In genomic region chr3:29081952-29082295, GRCm38 (mm10) we compare ENCODE assay signal across 8 mouse cellular contexts. TPM values are rescaled to one million over a fixed set of nuclear protein-coding genes. Genes with fewer than 3 reads are reported as not detected.
DNase-seq lines count a peak whose midpoint lies in the region; ATAC-seq lines count a peak whose summit lies in the region.

Egfem1 (plus strand) TSS chr3:29082023.

- peaks cover 7% of the 10 kb centered on the region for H3K4me1 ChIP-seq in kidney, embryonic 14.5 days (ENCODE audit: control insufficient read depth, insufficient read depth, low read length)
- peaks cover 4% of the 10 kb centered on the region for H3K4me1 ChIP-seq in embryonic facial prominence, embryonic 11.5 days (ENCODE audit: control insufficient read depth, insufficient read depth, low read length)
- H3K4me1 ChIP-seq in intestine, embryonic 14.5 days (replicated peaks; ENCODE audit: control insufficient read depth, insufficient read depth, low read length) = peaks cover 7% of the 10 kb centered on the region; the same call in 1 of the 2 replicates
- no peaks in the 10 kb centered on the region for H3K4me1 ChIP-seq in liver, embryonic 11.5 days (replicated peaks; ENCODE audit: control insufficient read depth, insufficient read depth, low read length)

- ATAC-seq in kidney, embryonic 14.5 days (ENCODE audit: low FRiP score, low TSS enrichment) = 0 out of 2 replicates have a peak, but pooled peaks have one; percentile 34
- ATAC-seq in embryonic facial prominence, embryonic 11.5 days (replicated peaks; ENCODE audit: insufficient number of reproducible peaks, low FRiP score, low TSS enrichment, low read depth) = peak; percentile 30; the same call in 1 of the 2 replicates
- ATAC-seq in intestine, embryonic 14.5 days (replicated peaks; ENCODE audit: low FRiP score, low TSS enrichment, low read depth) = no peak; the same call in 1 of the 2 replicates
- no peak for ATAC-seq in liver, embryonic 11.5 days (replicated peaks; ENCODE audit: low FRiP score)

- peak within 1 kb of the TSS; percentile 42 for H3K4me3 ChIP-seq in kidney, embryonic 14.5 days (ENCODE audit: low read length)
- peak within 1 kb of the TSS; percentile 50 for H3K4me3 ChIP-seq in embryonic facial prominence, embryonic 11.5 days (ENCODE audit: low read depth, low read length)
- H3K4me3 ChIP-seq in intestine, embryonic 14.5 days (ENCODE audit: low read depth, low read length) = peak within 1 kb of the TSS; percentile 38
- H3K4me3 ChIP-seq in liver, embryonic 11.5 days (ENCODE audit: low read depth, low read length) = peak within 1 kb of the TSS; percentile 37

- DNase-seq in kidney, postnatal 36 days = no peak
- DNase-seq in embryonic facial prominence, embryonic 11.5 days (ENCODE audit: low spot score) = peak; percentile 29
- peak; percentile 58 for DNase-seq in intestine, embryonic 14.5 days (ENCODE audit: low spot score)
- no peak for DNase-seq in liver, embryonic 11.5 days (ENCODE audit: low spot score)
- DNase-seq in thymus, postnatal 36 days = no peak
- DNase-seq in cerebellum, adult 9-10 months = no peak
- DNase-seq in spleen, adult 18-20 months = no peak

- no peak within 1 kb of the TSS for H3K9ac ChIP-seq in kidney, embryonic 14.5 days (ENCODE audit: low read depth, low read length)
- H3K9ac ChIP-seq in embryonic facial prominence, embryonic 11.5 days (replicated peaks; ENCODE audit: low read length) = peak within 1 kb of the TSS; percentile 44
- no peak within 1 kb of the TSS for H3K9ac ChIP-seq in intestine, embryonic 14.5 days (ENCODE audit: low read length)
- no peak within 1 kb of the TSS for H3K9ac ChIP-seq in liver, embryonic 11.5 days (ENCODE audit: low read depth, low read length)

- H3K4me2 ChIP-seq in kidney, embryonic 14.5 days (replicated peaks; ENCODE audit: low read depth, low read length) = peak within 1 kb of the TSS; percentile 57
- H3K4me2 ChIP-seq in embryonic facial prominence, embryonic 11.5 days (ENCODE audit: low read depth, low read length) = peak within 1 kb of the TSS; percentile 95
- peak within 1 kb of the TSS; percentile 77 for H3K4me2 ChIP-seq in intestine, embryonic 14.5 days (ENCODE audit: low read length)
- peak within 1 kb of the TSS; percentile 56 for H3K4me2 ChIP-seq in liver, embryonic 11.5 days

- H3K9me3 ChIP-seq in kidney, embryonic 14.5 days (ENCODE audit: control insufficient read depth, low read length) = no peaks in the 10 kb centered on the region
- no peaks in the 10 kb centered on the region for H3K9me3 ChIP-seq in embryonic facial prominence, embryonic 11.5 days (replicated peaks; ENCODE audit: control insufficient read depth, low read length)
- no peaks in the 10 kb centered on the region for H3K9me3 ChIP-seq in intestine, embryonic 14.5 days (ENCODE audit: control insufficient read depth, low read length)
- no peaks in the 10 kb centered on the region for H3K9me3 ChIP-seq in liver, embryonic 11.5 days (ENCODE audit: control insufficient read depth, low read length)

- 5% methylated on average over 12 of the region's 12 CpGs for WGBS in kidney, embryonic 14.5 days
- WGBS in embryonic facial prominence, embryonic 11.5 days = 7% methylated on average over 12 of the region's 12 CpGs
- WGBS in intestine, embryonic 14.5 days = 5% methylated on average over 12 of the region's 12 CpGs
- 11% methylated on average over 12 of the region's 12 CpGs for WGBS in liver, embryonic 11.5 days

- H3K27ac ChIP-seq in kidney, embryonic 14.5 days (ENCODE audit: low read depth, low read length) = no peak within 1 kb of the TSS
- H3K27ac ChIP-seq in embryonic facial prominence, embryonic 11.5 days (replicated peaks; ENCODE audit: low read depth, low read length) = no peak within 1 kb of the TSS
- no peak within 1 kb of the TSS for H3K27ac ChIP-seq in intestine, embryonic 14.5 days (ENCODE audit: low read depth)
- no peak within 1 kb of the TSS for H3K27ac ChIP-seq in liver, embryonic 11.5 days (ENCODE audit: low read depth, low read length)

- H3K36me3 ChIP-seq in kidney, embryonic 14.5 days (ENCODE audit: control insufficient read depth, insufficient read depth, low read length) = no peaks in the 10 kb centered on the region
- no peaks in the 10 kb centered on the region for H3K36me3 ChIP-seq in embryonic facial prominence, embryonic 11.5 days (replicated peaks; ENCODE audit: control insufficient read depth, insufficient read depth, low read depth, low read length)
- H3K36me3 ChIP-seq in intestine, embryonic 14.5 days (ENCODE audit: control insufficient read depth, insufficient read depth, low read length) = no peaks in the 10 kb centered on the region
- no peaks in the 10 kb centered on the region for H3K36me3 ChIP-seq in liver, embryonic 11.5 days (ENCODE audit: control insufficient read depth, insufficient read depth, low read length)

- H3K27me3 ChIP-seq in kidney, embryonic 14.5 days (ENCODE audit: control insufficient read depth, insufficient read depth, low read length) = peaks cover 38% of the 10 kb centered on the region
- peaks cover 26% of the 10 kb centered on the region for H3K27me3 ChIP-seq in embryonic facial prominence, embryonic 11.5 days (ENCODE audit: control insufficient read depth, insufficient read depth, low read length)
- peaks cover 61% of the 10 kb centered on the region for H3K27me3 ChIP-seq in intestine, embryonic 14.5 days (replicated peaks; ENCODE audit: control insufficient read depth, insufficient read depth, low read length)
- peaks cover 30% of the 10 kb centered on the region for H3K27me3 ChIP-seq in liver, embryonic 11.5 days (replicated peaks; ENCODE audit: control insufficient read depth, insufficient read depth, low read length)

RNA-seq across cellular contexts. Expression of gene Egfem1, which starts in this region (rescaled TPM):
- polyA plus RNA-seq in kidney, embryonic 14.5 days (2014; fragmentation: Nextera tagmentation; extraction: Ambion mirVana) = 0.50 and 1.1 TPM in 2 replicates
- 5.0 and 6.1 TPM in 2 replicates for polyA plus RNA-seq in embryonic facial prominence, embryonic 11.5 days (2014; fragmentation: Nextera tagmentation; extraction: Ambion mirVana)
- polyA plus RNA-seq in intestine, embryonic 14.5 days (2014; fragmentation: Nextera tagmentation; extraction: Ambion mirVana) = 0.48 and 0.99 TPM in 2 replicates
- polyA plus RNA-seq in liver, embryonic 11.5 days (2014; fragmentation: Nextera tagmentation; extraction: Ambion mirVana) = not detected in 2 replicates

Comparison
In these comparisons a context has a peak if more than half of its experiments do, and no peak if none do; other contexts are left out.
1. Peak in DNase-seq, H3K4me3 ChIP-seq and H3K4me2 ChIP-seq in intestine, embryonic 14.5 days; RNA of the gene not detected or under 1 TPM.
2. ATAC-seq: peak in kidney, embryonic 14.5 days (single experiment) and embryonic facial prominence, embryonic 11.5 days (single experiment); none in intestine, embryonic 14.5 days (single experiment) and liver, embryonic 11.5 days (single experiment).
3. Peak in every context shown above with its lines, with median percentiles within 50 percentile points of each other: H3K4me2 ChIP-seq and H3K4me3 ChIP-seq.